Mouse (Mus musculus): ENCODE data around the gene Parn.

- TF ChIP-seq CTCF (IDR thresholded peaks at IDR 0.05; ENCODE audit: borderline replicate concordance, extremely low read depth, insufficient read depth, insufficient read length) = no peak
- TF ChIP-seq POLR2A (IDR thresholded peaks at IDR 0.05; ENCODE audit: borderline replicate concordance, extremely low read depth, insufficient read depth, insufficient read length, poor library complexity, severe bottlenecking) = no peak
These were observed 55.4 kb downstream of the Parn start for GRCm38 (mm10) chr16:13612571-13612970.
